Mouse (Mus musculus): ENCODE measurements at regions not wholly inside any gene's neighbourhood (a gene's known extent, or its start where the extent isn't known, plus 50 kb on each side); places are given as distances from the start of the nearest gene placed in this dataset.

GRCm38 (mm10) chr13:53945681-53946080 lies 109.8 kb downstream of the Drd1 start:
- TF ChIP-seq CTCF (IDR thresholded peaks at IDR 0.05) (no peak), EP300 (IDR thresholded peaks at IDR 0.05; ENCODE audit: insufficient read depth, low read depth, low read length) (no peak)

Measured in heart, adult 2 months (tissue).